Mouse (Mus musculus): Measurements from ENCODE around the gene Usp22. TPM values are rescaled to one million over a fixed set of nuclear protein-coding genes. Genes with fewer than 3 reads are reported as not detected.

Gene Usp22
- total and polyA plus RNA-seq, 2 experiments from 2014 or later, result 278 to 526 TPM

GRCm38 (mm10) chr11:61127421-61128055 lies 47.3 kb downstream of the Usp22 start:
- Histone ChIP-seq H3K4me2 (ENCODE audit: low read depth, low read length) (no peak overlapping the region), H3K4me3 (ENCODE audit: low read length) (no peak overlapping the region), H3K27me3 (ENCODE audit: insufficient read depth, low read length) (no peaks in the 10 kb centered on the region), H3K36me3 (ENCODE audit: insufficient read depth, low read length) (no peaks in the 10 kb centered on the region), H3K4me1 (ENCODE audit: insufficient read depth, low read length) (no peaks in the 10 kb centered on the region), H3K9ac (replicated peaks; ENCODE audit: low read length) (no peak overlapping the region), H3K9me3 (ENCODE audit: low read length) (no peaks in the 10 kb centered on the region), H3K27ac (no peak overlapping the region)
- ATAC-seq, result no peak
- 94% methylated on average over 8 of the region's 8 CpGs for WGBS
- DNase-seq (ENCODE audit: low spot score), result no peak
- TF ChIP-seq CTCF (IDR thresholded peaks at IDR 0.05; ENCODE audit: low read depth), result no peak

- Histone ChIP-seq H3K4me3 (ENCODE audit: low read length) (no peak within 1 kb of the TSS), H3K9ac (replicated peaks; ENCODE audit: low read length) (no peak within 1 kb of the TSS), H3K27ac (no peak within 1 kb of the TSS), H3K4me2 (ENCODE audit: low read depth, low read length) (no peak within 1 kb of the TSS), H3K9me3 (ENCODE audit: low read length) (no peaks in the 10 kb centered on the region), H3K4me1 (ENCODE audit: insufficient read depth, low read length) (no peaks in the 10 kb centered on the region), H3K27me3 (ENCODE audit: insufficient read depth, low read length) (no peaks in the 10 kb centered on the region), H3K36me3 (ENCODE audit: insufficient read depth, low read length) (no peaks in the 10 kb centered on the region)
- no peak for TF ChIP-seq CTCF (IDR thresholded peaks at IDR 0.05; ENCODE audit: low read depth)
- ATAC-seq (no peak), DNase-seq (ENCODE audit: low spot score) (no peak)
- WGBS, result 85% methylated on average over 23 of the region's 23 CpGs
Observed at GRCm38 (mm10) chr11:61126606-61127355, 48.1 kb downstream of the Usp22 start, which contains the start of gene Tnfrsf13b. Gene Tnfrsf13b (plus strand): TSS chr11:61126755.

GRCm38 (mm10) chr11:61125970-61126369 lies 48.9 kb downstream of the Usp22 start:
- Histone ChIP-seq H3K4me3 (ENCODE audit: low read length) (no peak overlapping the region), H3K9me3 (ENCODE audit: low read length) (no peaks in the 10 kb centered on the region), H3K9ac (replicated peaks; ENCODE audit: low read length) (no peak overlapping the region), H3K27ac (no peak overlapping the region), H3K4me2 (ENCODE audit: low read depth, low read length) (no peak overlapping the region), H3K4me1 (ENCODE audit: insufficient read depth, low read length) (no peaks in the 10 kb centered on the region), H3K27me3 (ENCODE audit: insufficient read depth, low read length) (no peaks in the 10 kb centered on the region), H3K36me3 (ENCODE audit: insufficient read depth, low read length) (no peaks in the 10 kb centered on the region)
- 84% methylated on average over 5 of the region's 5 CpGs for WGBS
- TF ChIP-seq CTCF (IDR thresholded peaks at IDR 0.05; ENCODE audit: low read depth), result no peak
- ATAC-seq, result no peak
- DNase-seq (ENCODE audit: low spot score), result no peak

- Histone ChIP-seq H3K9me3 (ENCODE audit: low read length) (no peaks in the 10 kb centered on the region), H3K9ac (replicated peaks; ENCODE audit: low read length) (no peak overlapping the region), H3K4me2 (ENCODE audit: low read depth, low read length) (no peak overlapping the region), H3K27me3 (ENCODE audit: insufficient read depth, low read length) (no peaks in the 10 kb centered on the region), H3K4me3 (ENCODE audit: low read length) (no peak overlapping the region), H3K36me3 (ENCODE audit: insufficient read depth, low read length) (no peaks in the 10 kb centered on the region), H3K27ac (no peak overlapping the region), H3K4me1 (ENCODE audit: insufficient read depth, low read length) (no peaks in the 10 kb centered on the region)
- ATAC-seq (no peak), DNase-seq (ENCODE audit: low spot score) (no peak)
- TF ChIP-seq CTCF (IDR thresholded peaks at IDR 0.05; ENCODE audit: low read depth), result no peak
- WGBS, result 60% methylated on average over 3 of the region's 3 CpGs
Observed at GRCm38 (mm10) chr11:61123886-61124285, 51.0 kb downstream of the Usp22 start.

- DNase-seq (ENCODE audit: low spot score), result no peak
- 84% methylated on average over 8 of the region's 8 CpGs for WGBS
- H3K4me1 ChIP-seq (ENCODE audit: insufficient read depth, low read length), result no peaks in the 10 kb centered on the region
- no peaks in the 10 kb centered on the region for H3K36me3 ChIP-seq (ENCODE audit: insufficient read depth, low read length)
- no peak overlapping the region for H3K27ac ChIP-seq
- no peak overlapping the region for H3K4me2 ChIP-seq (ENCODE audit: low read depth, low read length)
- no peak overlapping the region for H3K4me3 ChIP-seq (ENCODE audit: low read length)
- H3K9me3 ChIP-seq (ENCODE audit: low read length), result peaks cover 2% of the 10 kb centered on the region; the same call in 1 of the 2 replicates
- no peak for TF ChIP-seq CTCF (IDR thresholded peaks at IDR 0.05; ENCODE audit: low read depth)
- H3K9ac ChIP-seq (replicated peaks; ENCODE audit: low read length), result no peak overlapping the region
- no peak for ATAC-seq
- no peaks in the 10 kb centered on the region for H3K27me3 ChIP-seq (ENCODE audit: insufficient read depth, low read length)
Observed at GRCm38 (mm10) chr11:61122769-61123288, 52.0 kb downstream of the Usp22 start.

- WGBS, result 84% methylated on average over 9 of the region's 9 CpGs
- H3K4me1 ChIP-seq (ENCODE audit: insufficient read depth, low read length), result no peaks in the 10 kb centered on the region
- H3K9me3 ChIP-seq (ENCODE audit: low read length), result peaks cover 2% of the 10 kb centered on the region; the same call in 1 of the 2 replicates
- ATAC-seq (no peak), DNase-seq (ENCODE audit: low spot score) (no peak)
- no peak for TF ChIP-seq CTCF (IDR thresholded peaks at IDR 0.05; ENCODE audit: low read depth)
- H3K27ac ChIP-seq, result no peak overlapping the region
- H3K9ac ChIP-seq (replicated peaks; ENCODE audit: low read length), result no peak overlapping the region
- H3K4me2 ChIP-seq (ENCODE audit: low read depth, low read length), result no peak overlapping the region
- H3K27me3 ChIP-seq (ENCODE audit: insufficient read depth, low read length), result no peaks in the 10 kb centered on the region
- no peaks in the 10 kb centered on the region for H3K36me3 ChIP-seq (ENCODE audit: insufficient read depth, low read length)
- no peak overlapping the region for H3K4me3 ChIP-seq (ENCODE audit: low read length)
Observed at GRCm38 (mm10) chr11:61122283-61122768, 52.5 kb downstream of the Usp22 start.

All from hindbrain, postnatal 0 days (tissue).